Mouse (Mus musculus) T-helper 2 cell (primary cell): ENCODE results near the gene Nasp.
"Not testable (repeated sequence)": the region's sequence is repeated elsewhere in the genome, so short reads cannot be mapped to it uniquely, and the experiment has no call there.

ENCODE experiments used
- in situ Hi-C: fragments of 300-600 bp; cut with MboI, MseI; formaldehyde crosslinking; loops from one replicate; pipeline ENCODE4 v1.15.1; 2025; ENCODE audit warnings: high pct_unique_total_duplicates

The Nasp gene

DNA sequence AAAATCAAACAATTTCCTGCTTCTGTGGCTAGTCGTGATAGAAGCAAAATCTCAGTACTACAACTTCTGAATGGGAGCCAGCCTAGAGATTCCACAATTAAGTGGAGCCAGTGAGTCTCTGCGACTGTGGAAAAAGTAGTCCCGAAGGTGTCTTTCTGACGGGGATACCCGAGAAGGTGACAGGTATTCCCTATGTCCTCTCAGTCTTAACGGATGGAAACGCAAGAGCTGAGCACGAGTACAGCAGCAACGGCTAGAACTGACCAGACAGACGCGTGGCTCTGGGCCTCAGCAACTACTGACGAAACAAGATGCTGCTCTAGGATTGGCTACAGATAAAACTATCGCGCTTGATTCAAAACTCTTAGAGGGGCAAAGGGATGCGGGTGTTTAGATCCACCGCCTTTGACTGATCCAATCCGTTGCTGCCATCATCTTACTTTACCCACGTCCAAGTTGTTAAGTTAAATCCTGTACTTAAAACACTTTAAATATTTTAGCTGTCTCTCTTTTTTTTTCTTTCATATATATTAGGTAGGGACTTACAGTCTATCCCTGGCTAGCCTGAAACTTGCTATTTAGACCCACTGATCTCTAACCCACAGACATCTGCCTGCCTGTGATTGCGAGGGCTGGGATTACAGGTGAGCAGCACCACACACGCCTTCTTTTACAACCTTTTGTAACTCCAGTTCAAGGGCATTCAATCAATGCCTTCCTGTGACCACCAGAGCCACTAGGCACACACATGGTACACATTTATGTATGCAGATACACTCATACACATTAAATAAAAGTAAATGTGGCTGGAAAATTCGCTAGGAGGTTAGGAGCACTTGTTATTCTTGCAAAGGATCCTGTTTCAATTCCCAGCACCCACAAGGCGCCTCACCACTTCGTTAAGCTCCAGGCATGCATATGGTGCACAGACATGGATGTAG, at the start of gene Nasp:
Nasp (minus strand) TSS at position 220 of the 941 bp plus-strand sequence.
- in situ Hi-C loops, result no loop called here

GRCm38 (mm10) chr4:116676027-116676426, 48.3 kb upstream of the Nasp start:
- in situ Hi-C loops, result no loop called here

- in situ Hi-C loops, result not testable (repeated sequence)
Measured at GRCm38 (mm10) chr4:116674761-116675160, 47.0 kb upstream of the Nasp start.

- in situ Hi-C loops, result no loop called here
Measured at GRCm38 (mm10) chr4:116672785-116673184, 45.0 kb upstream of the Nasp start.

GRCm38 (mm10) chr4:116669291-116669690, 41.5 kb upstream of the Nasp start:
- in situ Hi-C loops, result no loop called here

- in situ Hi-C loops, result no loop called here
Measured at GRCm38 (mm10) chr4:116668145-116668544, 40.4 kb upstream of the Nasp start.

DNA sequence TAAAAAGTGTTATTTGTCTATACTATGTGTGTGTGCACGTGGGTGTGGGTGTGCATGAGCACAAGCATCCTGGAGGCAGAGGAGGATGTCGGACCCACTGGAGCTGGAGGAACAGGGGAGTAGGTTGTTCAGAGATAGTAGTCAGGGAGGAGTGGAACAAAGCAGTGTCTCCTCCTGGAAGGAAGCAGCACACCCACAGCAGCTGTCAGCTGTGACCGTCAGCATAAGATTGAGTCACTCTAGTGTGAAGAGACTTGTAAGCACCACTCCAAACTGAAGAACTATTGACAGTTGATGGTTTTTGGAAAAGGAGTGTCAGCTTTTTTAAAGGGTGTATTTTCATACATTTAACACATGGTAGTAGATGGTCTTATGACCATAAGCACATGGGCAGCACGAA, 38.9 kb upstream of the Nasp start:
- in situ Hi-C loops, result no loop called here

DNA sequence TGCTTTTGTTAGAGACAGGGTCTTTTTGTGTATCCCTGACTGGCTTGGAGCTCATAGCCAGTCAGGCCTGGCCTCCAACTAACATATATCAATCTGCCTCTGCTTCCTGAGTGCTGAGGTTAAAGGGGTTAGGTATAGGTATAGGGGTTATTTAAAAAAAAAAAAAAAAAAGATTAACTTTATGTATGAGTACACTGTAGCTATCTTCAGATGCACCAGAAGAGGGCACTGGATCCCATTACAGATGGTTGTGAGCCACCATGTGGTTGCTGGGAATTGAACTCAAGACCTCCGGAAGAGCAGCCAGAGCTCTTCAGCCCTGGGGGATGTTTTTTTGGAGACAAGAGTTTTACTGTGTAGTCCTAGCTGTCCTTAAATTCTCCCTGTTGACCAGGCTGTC, 34.3 kb upstream of the Nasp start:
- in situ Hi-C loops, result no loop called here

- in situ Hi-C loops, result no loop called here
Measured at GRCm38 (mm10) chr4:116660829-116661228, 33.1 kb upstream of the Nasp start.

- in situ Hi-C loops, result not testable (repeated sequence)
Measured at GRCm38 (mm10) chr4:116659916-116660315, 32.2 kb upstream of the Nasp start.

- in situ Hi-C loops, result no loop called here
Measured at GRCm38 (mm10) chr4:116659474-116659873, 31.7 kb upstream of the Nasp start.

DNA sequence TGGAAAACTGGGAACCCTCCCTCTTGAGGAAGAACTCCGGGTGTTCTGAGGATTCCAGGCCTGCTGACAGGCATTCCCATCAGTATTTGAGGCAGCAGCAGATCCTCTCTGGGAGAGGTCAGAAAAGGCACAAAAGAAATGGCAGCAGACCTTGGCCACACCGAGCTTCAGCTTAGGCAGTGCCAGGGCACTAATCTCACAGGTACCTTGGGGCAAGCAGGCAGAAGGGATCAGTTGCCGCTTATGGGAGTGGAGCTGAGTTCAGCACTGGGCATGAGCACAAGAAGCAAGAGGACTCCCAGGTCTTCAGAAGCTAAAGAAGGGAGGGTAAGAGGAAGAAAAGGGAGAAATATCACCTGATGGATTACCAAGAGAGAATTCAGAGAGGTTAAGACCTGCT, 30.2 kb upstream of the Nasp start:
- in situ Hi-C loops, result no loop called here

- in situ Hi-C loops, result no loop called here
Measured at GRCm38 (mm10) chr4:116655658-116656057, 27.9 kb upstream of the Nasp start.

- in situ Hi-C loops, result no loop called here
Measured at GRCm38 (mm10) chr4:116655100-116655499, 27.4 kb upstream of the Nasp start.

DNA sequence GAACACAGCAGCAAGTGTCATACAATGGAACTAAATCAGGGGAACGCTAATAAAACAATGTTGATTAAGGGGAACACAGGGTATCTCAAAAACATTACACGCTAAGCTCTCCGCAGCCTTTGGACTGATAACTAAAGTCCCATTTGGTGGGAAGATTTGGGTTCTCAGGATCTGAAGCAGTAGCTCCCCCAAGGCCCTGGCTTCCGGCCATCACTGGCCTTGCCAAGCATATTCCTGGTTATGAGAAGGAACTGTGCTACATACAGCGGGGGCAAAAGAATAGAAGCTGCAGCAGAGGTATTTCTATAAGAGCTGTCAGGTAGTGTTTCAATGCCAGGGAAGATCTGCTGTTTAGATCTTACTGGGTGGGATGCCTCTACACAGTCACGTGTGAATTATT, 25.5 kb upstream of the Nasp start:
- in situ Hi-C loops, result no loop called here

GRCm38 (mm10) chr4:116651797-116652135, 24.0 kb upstream of the Nasp start:
- in situ Hi-C loops, result no loop called here

GRCm38 (mm10) chr4:116650924-116651796, 23.4 kb upstream of the Nasp start, which contains the start of gene Akr1a1:
Gene Akr1a1 (minus strand): TSS chr4:116651680.
- in situ Hi-C loops, result no loop called here

- in situ Hi-C loops, result no loop called here
Measured at GRCm38 (mm10) chr4:116650365-116650764, 22.6 kb upstream of the Nasp start.

DNA sequence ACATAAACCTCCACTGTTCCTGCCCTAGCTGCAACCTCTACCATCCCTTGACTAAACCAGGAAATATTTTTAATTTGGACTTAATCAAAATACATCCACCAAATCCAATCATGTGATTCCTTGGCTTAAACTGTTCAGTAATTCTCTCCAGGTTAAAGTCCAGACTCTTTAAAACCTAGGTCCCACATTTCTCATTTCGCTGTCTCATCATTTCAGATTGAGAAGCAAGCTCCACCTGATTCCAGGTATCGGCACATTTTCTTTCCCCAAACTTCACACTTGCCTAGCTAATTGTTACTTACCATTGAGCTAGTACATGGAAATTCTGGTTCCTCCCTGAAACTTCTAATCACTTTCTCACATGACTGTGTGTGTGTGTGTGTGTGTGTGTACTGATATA, 21.7 kb upstream of the Nasp start:
- in situ Hi-C loops, result no loop called here

- in situ Hi-C loops, result no loop called here
Measured at GRCm38 (mm10) chr4:116645624-116646023, 17.9 kb upstream of the Nasp start.

DNA sequence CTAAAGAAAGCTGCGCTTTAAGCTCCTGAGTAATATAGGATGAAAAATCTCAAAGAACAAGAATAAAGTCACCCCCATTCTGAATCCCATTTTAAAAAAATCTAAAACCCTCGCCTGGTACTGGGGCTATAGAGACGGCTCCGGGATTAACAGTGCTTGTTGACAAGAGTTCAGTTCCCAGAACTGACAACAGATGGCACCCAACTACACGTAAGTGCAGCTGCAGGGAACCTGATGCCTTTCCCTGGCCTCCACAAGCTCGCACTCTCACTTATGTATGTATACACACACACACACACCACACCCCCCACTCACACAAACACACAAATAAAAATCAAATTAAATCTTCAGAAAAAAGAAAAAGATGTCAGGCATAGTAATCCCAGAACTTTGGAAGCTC, 16.6 kb upstream of the Nasp start:
- in situ Hi-C loops, result no loop called here

GRCm38 (mm10) chr4:116642071-116642470, 14.3 kb upstream of the Nasp start:
- in situ Hi-C loops, result no loop called here

GRCm38 (mm10) chr4:116638821-116639220, 11.1 kb upstream of the Nasp start:
- in situ Hi-C loops, result no loop called here
